Mouse (Mus musculus): ENCODE data around the gene Cyp4f18.

DNA sequence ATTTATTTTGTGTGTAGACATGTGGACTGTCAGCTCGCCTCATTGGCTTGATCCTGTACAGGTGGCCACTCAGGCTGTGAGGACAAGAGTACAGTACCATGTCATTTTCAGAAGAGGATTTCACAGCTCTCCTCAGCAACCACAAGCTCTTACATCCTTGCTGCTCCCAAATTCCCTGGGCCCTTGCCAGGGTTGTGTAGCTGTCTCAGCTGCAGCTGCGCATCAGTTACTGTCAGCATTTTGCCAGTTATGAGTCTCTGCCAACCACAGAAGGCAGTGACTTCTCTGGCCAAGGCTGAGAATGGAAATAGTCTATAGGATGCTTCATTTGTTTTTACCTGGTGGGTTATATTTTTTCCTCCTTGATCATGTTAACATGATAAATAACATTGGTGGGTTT, 8.7 kb upstream of the Cyp4f18 start:
- no peak for TF ChIP-seq EP300 (IDR thresholded peaks at IDR 0.05; ENCODE audit: low read depth)
- no peak for TF ChIP-seq CTCF (IDR thresholded peaks at IDR 0.05; ENCODE audit: low read depth)
